Mouse (Mus musculus) embryo, embryonic 11.5 days (tissue): ENCODE results near the gene Rabgap1l.

Experiments used
- DNase-seq: peaks from one replicate; pipeline ENCODE4 v3.0.0-alpha.2; 2012; ENCODE audit warnings: low read depth, low spot score

Rabgap1l gene

GRCm38 (mm10) chr1:160387446-160387845 is 405.6 kb downstream of the Rabgap1l start:
- no peak for DNase-seq

GRCm38 (mm10) chr1:160378367-160378766 is 414.6 kb downstream of the Rabgap1l start:
- DNase-seq = no peak

GRCm38 (mm10) chr1:160377337-160378336 is 415.4 kb downstream of the Rabgap1l start:
- no peak for DNase-seq

GRCm38 (mm10) chr1:160374490-160374889 is 418.5 kb downstream of the Rabgap1l start:
- DNase-seq = no peak

GRCm38 (mm10) chr1:160373306-160373705 is 419.7 kb downstream of the Rabgap1l start:
- no peak for DNase-seq

- no peak for DNase-seq
Observed at GRCm38 (mm10) chr1:160371696-160372095, 421.3 kb downstream of the Rabgap1l start.

GRCm38 (mm10) chr1:160370552-160370951 is 422.5 kb downstream of the Rabgap1l start:
- no peak for DNase-seq

- no peak for DNase-seq
Observed at GRCm38 (mm10) chr1:160366615-160367014, 426.4 kb downstream of the Rabgap1l start.

- no peak for DNase-seq
Observed at GRCm38 (mm10) chr1:160357268-160357667, 435.7 kb downstream of the Rabgap1l start.

- DNase-seq = no peak
Observed at GRCm38 (mm10) chr1:160353732-160354455, 439.1 kb downstream of the Rabgap1l start.

GRCm38 (mm10) chr1:160352309-160352708 is 440.7 kb downstream of the Rabgap1l start:
- no peak for DNase-seq

GRCm38 (mm10) chr1:160351880-160352234 is 441.2 kb downstream of the Rabgap1l start:
- DNase-seq = peak; percentile 37

GRCm38 (mm10) chr1:160351146-160351879 is 441.7 kb downstream of the Rabgap1l start:
- no peak for DNase-seq

GRCm38 (mm10) chr1:160340653-160341052 is 452.4 kb downstream of the Rabgap1l start:
- no peak for DNase-seq

GRCm38 (mm10) chr1:160339374-160339773 is 453.6 kb downstream of the Rabgap1l start:
- no peak for DNase-seq

- DNase-seq = no peak
Observed at GRCm38 (mm10) chr1:160334791-160335190, 458.2 kb downstream of the Rabgap1l start.

GRCm38 (mm10) chr1:160330828-160331227 is 462.2 kb downstream of the Rabgap1l start:
- no peak for DNase-seq

- no peak for DNase-seq
Observed at GRCm38 (mm10) chr1:160330222-160330621, 462.8 kb downstream of the Rabgap1l start.

GRCm38 (mm10) chr1:160329788-160330187 is 463.2 kb downstream of the Rabgap1l start:
- no peak for DNase-seq

GRCm38 (mm10) chr1:160327531-160327930 is 465.5 kb downstream of the Rabgap1l start:
- DNase-seq = no peak

- no peak for DNase-seq
Observed at GRCm38 (mm10) chr1:160325542-160325941, 467.5 kb downstream of the Rabgap1l start.

- no peak for DNase-seq
Observed at GRCm38 (mm10) chr1:160320690-160321089, 472.3 kb downstream of the Rabgap1l start.
